Mouse (Mus musculus) monocyte, adult 5-6 weeks (primary cell): ENCODE data around the gene Wwox. TPM values are rescaled to one million over a fixed set of nuclear protein-coding genes. Genes with fewer than 3 reads are reported as not detected.

Experiments used
- ATAC-seq: fragments of 153-309, 156-312 bp; replicated peaks from 2 replicates; pipeline ENCODE4 v1.8.0; 2017; ENCODE audit warnings: mild to moderate bottlenecking; ENCODE audit not compliant: low TSS enrichment, insufficient number of reproducible peaks, severe bottlenecking, poor library complexity, low FRiP score
- total RNA-seq: library from RNA; stranded (forward); fragments of 200-1000, 200-491, 200-594 nt; gene quantifications from 3 replicates; pipeline ENCODE4 v1.2.3, GENCODE M21; 2017

Gene Wwox
- total RNA-seq, 1 experiment from 2014 or later, result 4.3 TPM

DNA sequence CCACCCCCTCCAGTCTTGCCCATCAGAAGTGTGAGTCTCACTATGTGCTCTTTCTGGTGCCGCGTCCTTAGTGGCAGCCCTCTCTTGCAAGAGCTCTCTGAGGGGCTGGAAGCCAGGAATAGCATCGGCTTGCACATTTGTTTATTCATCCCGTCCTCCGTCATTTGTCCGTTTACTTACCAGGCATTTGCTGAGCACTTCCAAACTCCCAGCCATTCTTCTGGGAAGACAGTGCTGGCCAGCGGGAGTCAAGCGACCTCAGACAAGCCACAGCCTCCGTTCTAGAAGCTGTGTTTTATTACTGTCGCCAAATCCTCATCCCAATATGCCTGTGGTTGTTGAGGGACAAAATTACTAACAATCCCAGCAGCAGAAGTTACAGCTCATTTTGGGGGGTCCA, 241.7 kb downstream of the Wwox start:
- ATAC-seq, result no peak

DNA sequence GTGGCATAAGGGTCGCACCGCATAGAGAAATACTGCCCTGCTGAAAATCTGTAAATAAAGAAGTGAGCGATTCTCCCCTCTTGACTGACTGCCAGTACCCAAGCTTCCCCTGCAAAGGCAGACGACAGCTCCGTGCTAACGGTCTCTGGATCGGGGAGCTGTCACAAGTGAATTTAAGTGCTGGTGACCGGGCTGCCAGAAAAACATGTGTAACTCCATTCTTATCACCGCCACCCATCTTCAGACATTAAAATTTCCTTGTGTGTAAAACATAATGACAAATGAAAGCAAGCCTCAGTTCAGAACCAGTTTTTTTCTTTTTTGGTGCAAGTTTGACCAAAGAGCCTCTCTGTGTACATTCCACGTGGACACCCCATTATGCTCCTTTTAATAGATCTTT, 242.7 kb downstream of the Wwox start:
- no peak for ATAC-seq

DNA sequence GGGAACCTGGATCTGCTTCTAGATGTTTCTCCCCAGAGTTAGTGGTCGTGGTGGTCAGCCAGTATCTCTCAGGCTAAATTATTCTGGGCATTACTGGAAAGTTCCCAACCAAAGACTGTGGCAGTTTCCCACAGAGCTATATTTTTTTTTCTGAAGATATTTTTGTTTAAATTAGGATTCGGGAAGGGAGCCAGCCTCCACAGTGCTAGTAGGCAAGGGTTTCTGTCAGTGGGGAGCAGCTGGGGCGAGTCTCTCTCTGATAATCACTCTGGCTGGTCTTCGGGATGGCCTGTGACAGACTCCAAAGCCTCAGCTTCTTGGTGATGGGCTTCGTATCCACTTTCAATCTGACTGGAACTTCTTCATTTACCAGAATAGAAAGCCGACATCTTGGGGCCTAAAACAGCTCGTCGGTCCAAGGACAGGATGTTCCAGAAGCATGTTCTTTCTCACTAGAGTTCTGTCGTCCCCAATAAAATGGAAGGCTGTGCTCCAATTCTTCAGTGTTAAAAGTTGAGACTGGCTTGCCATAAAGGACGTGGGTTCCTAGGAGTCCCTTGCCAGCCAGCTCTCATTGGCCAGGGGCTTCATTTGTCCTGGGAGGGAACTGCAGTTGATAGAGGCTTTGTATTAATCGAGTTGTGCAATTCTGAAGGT, 244.7 kb downstream of the Wwox start:
- ATAC-seq, result no peak

DNA sequence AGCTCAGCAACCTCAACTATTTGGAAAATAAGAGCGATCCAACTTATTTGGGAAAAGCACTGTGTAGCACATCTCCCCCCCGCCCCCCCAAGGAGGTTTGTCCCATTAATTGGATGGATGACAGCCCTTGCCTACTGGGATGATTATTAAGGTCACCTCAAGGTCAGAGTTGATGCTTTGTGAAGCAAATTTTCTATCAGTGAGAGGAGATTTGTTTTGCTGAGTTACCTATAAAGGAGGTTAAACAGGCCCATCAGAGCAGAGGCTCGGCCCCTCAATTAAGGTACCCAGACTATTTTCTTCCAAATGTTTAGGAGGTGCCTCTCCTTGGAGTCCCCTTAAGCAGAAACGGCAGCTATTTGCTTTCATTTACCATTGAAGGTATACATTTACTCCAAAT, 247.0 kb downstream of the Wwox start:
- no peak for ATAC-seq

DNA sequence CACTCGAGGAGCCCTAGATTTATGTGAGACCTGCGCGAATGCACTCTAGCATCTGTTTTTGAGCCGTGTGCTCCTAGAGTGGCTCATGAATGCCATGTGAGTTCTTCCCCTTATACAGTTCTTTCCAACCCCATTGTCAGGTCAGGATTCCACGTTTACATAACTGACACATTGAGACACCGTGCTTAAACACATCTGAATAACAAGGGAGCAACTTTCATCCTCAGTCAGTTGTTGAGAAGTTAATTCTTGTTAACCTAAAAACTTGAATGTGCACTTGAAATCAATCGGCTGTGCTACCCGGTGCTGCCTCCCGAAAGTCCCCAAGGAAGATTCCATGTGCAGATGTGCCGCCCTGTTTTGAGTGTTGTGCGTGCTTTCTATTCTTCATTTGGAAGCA, 249.3 kb downstream of the Wwox start:
- ATAC-seq, result no peak

DNA sequence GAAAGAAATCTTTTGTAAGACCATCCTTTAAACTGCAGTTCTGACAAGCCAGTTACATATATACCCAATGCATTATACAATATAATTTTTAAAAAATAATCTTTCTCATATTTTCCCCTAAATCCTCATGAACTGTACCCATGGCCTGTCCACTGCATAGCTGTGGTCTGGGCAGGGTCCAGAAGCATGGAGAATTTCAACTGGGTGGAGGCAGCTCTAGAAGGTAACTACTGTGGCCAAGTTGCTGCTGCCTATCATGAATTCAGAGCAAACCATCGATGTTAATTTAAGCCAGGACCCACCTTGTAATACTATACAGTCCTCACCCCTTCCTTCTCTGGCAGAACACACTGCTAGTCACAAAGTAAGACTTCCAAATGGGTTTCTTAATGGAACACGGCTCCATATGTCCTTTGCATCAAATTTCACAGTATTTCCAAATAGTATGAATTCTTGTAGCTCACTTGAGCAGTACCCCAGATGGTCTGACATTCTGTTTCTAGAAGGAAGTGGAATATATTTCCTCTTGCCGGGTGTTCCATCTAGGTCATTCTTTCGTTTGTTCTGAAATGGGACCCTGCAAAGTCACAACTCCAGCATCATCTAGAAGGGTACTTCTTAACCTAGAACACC, 255.2 kb downstream of the Wwox start:
- ATAC-seq, result no peak

DNA sequence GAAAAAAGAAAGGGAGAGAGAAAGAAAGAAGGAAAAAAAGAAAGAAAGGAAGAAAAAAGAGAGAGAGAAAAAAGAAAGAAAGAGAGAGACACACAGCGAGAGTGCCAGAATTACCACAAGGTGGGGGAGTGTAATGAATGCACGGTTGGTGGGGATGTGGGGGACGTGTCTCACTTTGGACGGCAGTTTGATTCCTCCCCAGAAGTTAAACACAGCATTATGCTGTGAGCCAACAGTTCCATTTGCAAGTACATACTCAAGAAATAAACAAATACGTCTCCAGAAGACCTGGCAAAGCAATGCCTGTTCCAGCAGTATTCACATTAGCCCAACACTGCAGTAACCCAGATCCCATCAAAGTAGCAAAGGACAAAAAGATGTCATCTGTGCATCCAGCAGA, 264.1 kb downstream of the Wwox start:
- ATAC-seq, result no peak

DNA sequence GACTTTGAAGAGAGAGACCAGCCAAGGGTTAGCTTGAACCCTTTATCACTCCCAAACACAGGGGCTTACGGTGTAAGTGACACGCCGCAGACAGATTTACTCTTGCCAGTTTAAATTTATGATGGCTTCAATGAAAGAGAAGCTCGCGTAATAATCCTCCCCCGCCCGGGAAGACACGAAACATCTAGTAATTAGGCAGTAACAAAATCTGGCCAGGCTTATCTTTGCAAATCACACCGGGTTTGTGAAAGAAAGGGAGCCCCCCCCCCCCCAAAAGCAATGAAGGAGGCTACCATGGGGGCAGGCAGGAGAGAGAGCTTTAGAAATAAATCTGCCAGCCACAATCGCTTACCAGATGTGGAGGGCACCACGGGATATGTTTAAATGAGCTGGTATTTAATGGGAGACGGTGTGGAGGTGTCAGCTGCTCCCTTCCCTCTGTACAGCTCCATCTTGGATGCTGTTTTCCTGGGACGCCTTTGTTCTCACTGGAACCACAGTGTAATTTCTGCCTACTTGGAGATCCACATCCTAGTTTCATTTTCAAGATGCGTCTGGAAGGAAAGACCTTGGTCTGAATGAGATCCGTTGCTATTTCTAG, 268.2 kb downstream of the Wwox start:
- ATAC-seq, result no peak

DNA sequence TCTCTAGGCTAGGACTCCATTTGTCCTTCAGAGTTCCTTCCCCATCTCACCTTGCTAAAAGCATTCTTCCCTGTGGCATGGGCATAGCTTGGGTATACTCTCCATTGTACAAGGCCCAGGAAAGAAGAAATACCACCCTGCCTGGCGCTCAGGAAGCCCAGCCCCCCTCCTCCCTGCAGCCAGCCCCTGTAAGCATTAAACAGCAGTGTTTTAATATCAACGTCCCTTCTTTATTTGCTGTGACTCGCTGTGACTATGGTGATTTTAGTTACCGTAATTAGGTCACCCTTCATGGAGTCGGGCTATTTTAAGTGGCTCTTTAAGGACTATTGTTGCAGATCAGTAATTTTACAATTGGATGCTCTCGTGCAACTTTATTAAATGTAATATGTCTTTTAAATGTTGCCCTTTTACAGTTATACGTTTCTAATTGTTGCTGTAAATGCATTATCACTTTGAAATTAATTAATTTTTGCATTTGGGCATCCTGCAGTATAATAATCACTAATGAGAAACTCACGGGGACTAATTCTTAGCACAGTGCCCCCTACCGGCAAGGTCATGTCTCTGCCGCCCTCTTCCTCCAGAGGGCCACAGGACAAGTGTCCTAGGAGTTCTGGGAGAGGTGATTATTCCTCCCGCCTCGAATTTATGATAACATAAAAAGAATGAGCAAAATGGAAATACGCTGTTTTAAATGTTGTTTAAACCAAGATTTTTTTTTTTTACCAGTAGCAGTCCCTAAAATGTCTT, 276.0 kb downstream of the Wwox start:
- no peak for ATAC-seq

DNA sequence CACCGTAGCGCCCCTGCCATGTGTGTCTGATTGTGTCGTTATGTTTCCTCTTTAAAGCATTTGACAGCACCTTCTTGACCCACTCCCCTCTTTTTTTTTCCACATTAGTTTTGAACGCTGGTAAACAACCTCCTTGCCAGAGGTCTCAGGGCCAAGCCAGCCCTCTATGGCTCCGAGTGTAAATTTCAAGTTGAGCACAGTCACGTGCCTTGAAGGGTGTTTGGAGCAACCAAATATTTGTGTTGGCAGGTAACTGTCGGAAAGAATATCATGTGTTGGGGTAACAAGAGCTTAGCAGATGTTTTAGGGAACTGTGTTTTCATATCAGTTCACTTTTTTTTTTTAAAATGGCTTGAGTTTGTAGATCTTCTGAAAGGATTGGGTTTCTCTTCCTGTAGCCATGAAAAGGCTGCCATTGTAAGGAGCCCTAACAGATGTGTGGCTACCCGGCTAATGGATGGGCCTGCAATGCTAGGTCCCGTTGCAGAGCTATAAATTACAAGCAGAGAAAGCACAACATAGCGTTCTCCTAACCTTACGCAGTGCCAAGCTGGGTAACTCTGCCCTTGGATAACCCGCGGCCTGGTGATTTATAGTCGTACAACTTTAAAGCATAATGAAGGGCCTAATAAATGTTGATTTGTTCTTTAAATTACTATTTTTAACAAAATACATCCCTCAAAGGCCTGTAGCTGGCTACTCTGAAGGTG, 277.2 kb downstream of the Wwox start:
- ATAC-seq, result no peak

DNA sequence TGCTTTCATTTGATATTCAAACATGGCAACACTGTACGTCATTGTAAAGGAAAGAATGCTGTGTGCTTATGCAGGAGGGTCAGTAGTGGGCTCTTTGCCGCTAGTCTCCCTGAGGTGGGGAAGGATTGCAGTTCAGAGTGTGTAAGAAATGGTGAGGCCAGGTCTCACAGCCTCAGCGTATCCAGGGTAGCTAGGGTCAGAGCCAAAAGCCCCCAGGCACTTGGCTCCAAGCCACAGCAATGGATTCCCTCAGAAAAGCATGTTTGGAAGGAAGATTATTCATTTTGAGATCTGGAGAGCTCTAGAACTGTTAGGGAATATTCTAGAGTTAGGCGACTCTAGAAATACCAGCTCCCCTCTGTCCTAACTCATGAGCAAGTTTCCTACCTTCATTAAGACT, 279.4 kb downstream of the Wwox start:
- no peak for ATAC-seq

DNA sequence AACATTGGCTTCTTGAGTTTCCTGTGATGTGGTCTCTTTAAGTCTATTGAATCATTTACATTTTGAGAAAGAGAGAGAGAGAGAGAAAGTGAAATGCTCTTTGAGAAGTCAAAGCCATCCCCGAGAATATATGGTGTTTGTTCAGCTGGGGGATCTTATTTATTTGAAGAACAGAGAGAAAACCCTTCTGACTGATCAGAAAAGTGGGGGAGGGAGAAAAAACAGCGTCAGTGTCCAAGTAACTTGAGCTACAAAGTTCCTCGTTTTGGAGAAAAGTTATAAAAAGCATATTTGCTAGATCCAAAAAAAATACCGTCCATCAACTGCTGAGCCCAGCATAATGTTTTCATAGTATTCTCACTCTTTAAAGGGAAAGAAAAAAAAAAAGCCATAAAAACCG, 283.2 kb downstream of the Wwox start:
- no peak for ATAC-seq

DNA sequence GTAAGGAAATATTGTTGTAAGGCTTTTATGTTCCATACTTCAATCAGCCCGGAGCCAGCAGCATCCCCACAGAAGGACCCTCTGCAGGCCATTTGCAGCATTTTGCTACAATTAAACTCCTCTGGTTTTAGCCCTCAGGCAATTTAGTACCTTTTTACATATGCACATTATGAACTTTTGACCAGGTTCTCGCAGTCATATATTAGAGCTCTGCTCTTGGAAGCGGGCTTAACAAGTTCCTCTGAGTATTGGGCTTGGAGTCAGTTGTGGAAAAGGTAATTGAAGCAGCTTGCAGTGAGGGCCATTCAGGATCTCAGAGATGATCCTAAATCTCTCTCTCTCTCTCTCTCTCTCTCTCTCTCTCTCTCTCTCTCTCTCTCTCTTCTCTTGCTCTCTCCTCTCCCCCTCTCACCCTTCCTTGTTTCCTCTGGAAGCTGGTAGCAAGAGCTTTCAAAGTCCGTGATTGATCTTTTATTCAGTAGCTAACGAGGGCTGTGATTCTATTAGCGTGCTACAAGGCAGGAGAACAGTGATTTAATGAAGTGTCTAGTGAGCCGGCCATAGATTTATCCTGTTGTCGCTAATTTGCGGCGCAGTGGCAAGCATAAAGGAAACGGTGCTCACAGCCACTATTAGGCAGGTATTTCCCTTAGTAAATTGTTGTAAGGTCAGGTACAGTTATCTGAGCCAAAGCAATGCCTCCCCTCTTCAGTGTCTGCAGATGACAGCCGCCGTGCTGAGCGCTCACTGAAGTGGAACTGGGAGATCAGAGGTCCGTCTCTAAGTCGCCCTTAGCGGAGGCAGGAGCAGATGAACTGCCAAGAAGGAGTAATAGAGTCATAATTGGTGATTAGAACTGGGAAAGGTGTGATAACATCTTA, 292.0 kb downstream of the Wwox start:
- ATAC-seq, result no peak

DNA sequence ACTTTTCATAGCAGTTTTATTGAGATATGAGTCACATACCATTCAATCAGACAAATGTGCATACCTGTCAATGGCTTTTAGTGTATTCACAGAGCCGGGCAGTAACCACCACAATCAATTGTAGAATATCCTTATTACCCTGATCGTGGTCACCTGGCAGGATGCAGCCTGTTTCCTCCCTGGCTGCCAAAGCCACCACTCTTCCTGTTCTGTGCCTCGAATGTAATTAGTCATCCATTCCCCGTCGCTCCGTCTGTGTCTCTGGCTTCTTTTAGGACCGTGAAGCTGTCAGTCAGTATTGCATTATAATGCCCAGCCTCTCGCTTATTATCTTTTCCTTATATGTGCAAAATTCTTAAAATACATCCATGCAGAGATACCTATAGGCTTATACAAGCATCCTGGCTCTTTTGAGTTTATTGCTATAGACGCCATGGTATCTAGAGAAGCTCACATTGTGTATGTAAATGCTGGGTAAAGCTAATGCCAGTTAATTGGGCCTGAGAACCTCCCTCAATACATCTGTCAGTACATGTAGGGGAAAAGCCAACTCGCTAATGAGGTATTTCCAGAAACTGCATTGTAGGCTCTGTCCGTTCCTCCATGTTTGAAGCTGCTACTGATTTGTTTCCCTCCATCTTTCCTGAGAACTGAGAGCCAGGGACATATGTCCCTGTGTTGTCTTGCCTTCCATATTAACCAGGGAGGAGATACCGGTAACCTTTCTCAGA, 303.9 kb downstream of the Wwox start:
- ATAC-seq, result no peak

DNA sequence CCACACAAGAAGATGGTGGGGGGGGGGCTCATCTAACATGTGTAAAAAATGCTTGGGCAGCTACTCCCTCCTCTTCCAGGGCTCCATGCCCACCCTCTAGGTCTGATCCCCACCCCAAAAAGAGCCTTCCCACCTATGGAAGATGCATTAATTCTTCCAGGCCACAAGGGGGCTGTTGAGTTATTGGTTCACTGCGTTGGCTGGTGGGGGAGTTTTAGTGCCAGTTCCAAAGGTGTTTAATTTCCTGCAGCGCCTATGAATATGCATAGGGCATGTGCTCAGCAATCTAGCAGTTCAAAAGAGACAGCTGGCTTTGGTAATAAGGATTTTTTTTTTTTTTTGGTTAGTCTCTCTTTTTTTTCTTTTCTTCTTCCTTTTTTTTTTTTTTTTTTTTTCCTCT, 306.9 kb downstream of the Wwox start:
- ATAC-seq, result no peak

DNA sequence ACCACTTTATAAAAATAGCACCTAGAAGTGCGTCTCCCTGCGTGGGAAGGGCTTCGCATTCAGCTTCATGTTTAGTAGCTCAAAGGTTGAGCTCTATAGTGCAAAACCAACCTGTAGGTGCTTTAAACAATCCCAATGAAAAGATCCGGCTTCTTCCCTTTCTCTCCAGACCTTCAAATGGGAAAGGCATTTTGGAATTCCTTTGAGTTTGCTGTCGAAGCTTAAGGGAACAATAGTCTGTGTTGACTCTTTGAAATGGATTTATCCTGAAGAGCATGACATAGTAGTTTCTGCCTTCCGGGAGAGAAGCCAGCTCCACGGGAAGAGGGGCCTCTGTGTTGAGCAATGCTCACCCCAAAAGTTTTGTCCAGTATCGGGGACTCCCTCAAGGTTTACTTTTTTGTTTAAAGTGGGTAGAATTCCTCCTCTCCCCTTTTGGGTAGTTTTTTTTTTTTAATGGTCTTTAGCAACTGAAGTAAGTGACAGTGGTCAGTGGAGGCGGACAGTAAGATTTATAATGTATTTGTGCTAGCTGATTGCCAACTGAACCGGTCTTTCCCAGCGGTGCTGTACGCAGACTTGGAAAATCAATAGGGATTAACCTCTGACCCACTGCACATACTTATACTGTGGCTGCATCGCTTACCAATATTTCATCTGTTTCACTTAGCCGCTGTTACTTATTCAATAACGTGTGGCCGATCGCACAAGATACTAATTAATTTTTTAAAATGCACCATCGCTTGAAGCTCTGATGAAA, 312.1 kb downstream of the Wwox start:
- ATAC-seq, result no peak

DNA sequence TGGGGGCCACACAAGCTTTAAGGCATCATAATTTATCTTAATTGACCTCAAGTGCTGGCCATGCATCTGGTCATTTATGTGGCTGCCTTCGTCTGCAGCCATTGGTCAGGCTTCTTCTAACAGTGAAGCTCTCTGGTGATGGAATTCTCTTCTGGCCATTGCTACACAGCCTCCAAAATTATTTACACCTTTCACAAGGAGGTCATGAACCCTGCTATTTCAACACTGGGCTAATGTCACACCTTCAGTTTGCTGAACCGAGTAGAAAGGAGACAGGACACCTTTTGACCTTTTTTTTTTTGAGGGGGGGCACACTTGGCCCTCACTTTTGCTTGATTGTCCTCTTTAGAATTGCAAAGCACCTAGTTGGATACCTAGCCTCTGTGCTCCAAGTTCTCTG, 320.2 kb downstream of the Wwox start:
- no peak for ATAC-seq
